Comparison of ENCODE assay signal across 7 mouse cellular contexts in the genomic region with DNA sequence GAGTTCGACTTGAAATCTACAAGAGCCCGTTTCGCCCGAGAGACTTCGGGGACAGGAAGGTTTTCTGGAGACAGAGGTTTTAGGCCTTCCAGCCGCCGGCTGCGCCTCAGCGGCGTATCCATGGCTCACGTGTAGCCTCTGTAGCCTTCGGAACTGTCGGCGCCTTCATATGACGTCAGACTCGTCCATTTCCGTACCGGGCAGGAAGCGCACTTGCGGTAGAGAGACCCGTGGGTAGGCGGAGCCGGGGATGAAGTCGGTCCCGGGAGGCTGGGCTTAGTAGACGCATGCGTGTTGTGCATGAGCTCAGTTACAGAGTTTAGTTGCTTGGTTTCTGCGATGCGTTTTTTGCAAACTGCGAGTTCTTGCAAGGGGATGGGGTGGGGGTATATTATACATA. TPM values are rescaled to one million over a fixed set of nuclear protein-coding genes. Genes with fewer than 3 reads are reported as not detected.
A peak's percentile ranks its signal among the peaks of the same experiment; 100 is the strongest.
DNase-seq lines count a peak whose midpoint lies in the region; ATAC-seq lines count a peak whose summit lies in the region.

A gene (minus strand): TSS at position 155 of the 400 bp plus-strand sequence.

- H3K36me3 ChIP-seq in embryonic facial prominence, embryonic 12.5 days, result peaks cover 22% of the 10 kb centered on the region
- H3K36me3 ChIP-seq in limb, embryonic 11.5 days (ENCODE audit: control insufficient read depth, insufficient read depth, low read length), result peaks cover 10% of the 10 kb centered on the region
- peaks cover 17% of the 10 kb centered on the region for H3K36me3 ChIP-seq in midbrain, embryonic 14.5 days (ENCODE audit: control insufficient read depth, insufficient read depth, low read length)

- H3K9me3 ChIP-seq in embryonic facial prominence, embryonic 12.5 days, result no peaks in the 10 kb centered on the region
- H3K9me3 ChIP-seq in limb, embryonic 11.5 days (ENCODE audit: control insufficient read depth, low read length), result no peaks in the 10 kb centered on the region
- H3K9me3 ChIP-seq in midbrain, embryonic 14.5 days (ENCODE audit: control insufficient read depth, low read length), result no peaks in the 10 kb centered on the region

- H3K4me1 ChIP-seq in embryonic facial prominence, embryonic 12.5 days, result peaks cover 30% of the 10 kb centered on the region
- H3K4me1 ChIP-seq in limb, embryonic 11.5 days (ENCODE audit: control insufficient read depth, insufficient read depth, low read length), result peaks cover 12% of the 10 kb centered on the region
- peaks cover 27% of the 10 kb centered on the region for H3K4me1 ChIP-seq in midbrain, embryonic 14.5 days (ENCODE audit: control insufficient read depth, insufficient read depth, low read length)

- H3K27ac ChIP-seq in embryonic facial prominence, embryonic 12.5 days, result peak within 1 kb of the TSS; percentile 50; the same call in 1 of the 2 replicates
- no peak within 1 kb of the TSS for H3K27ac ChIP-seq in limb, embryonic 11.5 days (replicated peaks; ENCODE audit: low read depth, low read length)
- 0 out of 2 replicates have a peak within 1 kb of the TSS, but pooled peaks have one; percentile 26 for H3K27ac ChIP-seq in midbrain, embryonic 14.5 days (replicated peaks; ENCODE audit: low read depth, low read length)

- peak within 1 kb of the TSS; percentile 87 for H3K4me3 ChIP-seq in embryonic facial prominence, embryonic 12.5 days
- H3K4me3 ChIP-seq in limb, embryonic 11.5 days (ENCODE audit: low read depth, low read length), result peak within 1 kb of the TSS; percentile 71
- H3K4me3 ChIP-seq in midbrain, embryonic 14.5 days (replicated peaks; ENCODE audit: low read depth, low read length), result peak within 1 kb of the TSS; percentile 58

- peak; percentile 92 for ATAC-seq in embryonic facial prominence, embryonic 12.5 days (ENCODE audit: insufficient number of reproducible peaks, insufficient read depth, low FRiP score, low TSS enrichment)
- ATAC-seq in limb, embryonic 11.5 days (ENCODE audit: insufficient number of reproducible peaks, low FRiP score, low TSS enrichment, low read depth), result peak; percentile 97
- ATAC-seq in midbrain, embryonic 14.5 days (ENCODE audit: low FRiP score, low TSS enrichment), result peak; percentile 96

- WGBS in embryonic facial prominence, embryonic 12.5 days, result under 1% methylated on average over 30 of the region's 30 CpGs
- WGBS in limb, embryonic 11.5 days, result under 1% methylated on average over 30 of the region's 30 CpGs
- WGBS in midbrain, embryonic 14.5 days, result under 1% methylated on average over 30 of the region's 30 CpGs

- H3K4me2 ChIP-seq in embryonic facial prominence, embryonic 12.5 days (replicated peaks), result peak within 1 kb of the TSS; percentile 100
- H3K4me2 ChIP-seq in limb, embryonic 11.5 days (ENCODE audit: low read depth, severe bottlenecking), result peak within 1 kb of the TSS; percentile 100
- peak within 1 kb of the TSS; percentile 100 for H3K4me2 ChIP-seq in midbrain, embryonic 14.5 days (ENCODE audit: low read length)

- H3K9ac ChIP-seq in embryonic facial prominence, embryonic 12.5 days, result peak within 1 kb of the TSS; percentile 84
- peak within 1 kb of the TSS; percentile 81 for H3K9ac ChIP-seq in limb, embryonic 11.5 days (ENCODE audit: low read length)
- H3K9ac ChIP-seq in midbrain, embryonic 14.5 days (replicated peaks; ENCODE audit: low read length), result peak within 1 kb of the TSS; percentile 67

- peaks cover 3% of the 10 kb centered on the region; the same call in 1 of the 2 replicates for H3K27me3 ChIP-seq in embryonic facial prominence, embryonic 12.5 days
- no peaks in the 10 kb centered on the region for H3K27me3 ChIP-seq in limb, embryonic 11.5 days (ENCODE audit: control insufficient read depth, insufficient read depth, low read length)
- H3K27me3 ChIP-seq in midbrain, embryonic 14.5 days (ENCODE audit: control insufficient read depth, insufficient read depth, low read length), result no peaks in the 10 kb centered on the region

- DNase-seq in adrenal gland, postnatal 25 days, result peak; percentile 92
- DNase-seq in heart, adult 11 months, result peak; percentile 100
- DNase-seq in kidney, adult 18-20 months, result peak; percentile 96
- peak; percentile 99 for DNase-seq in limb, embryonic 11.5 days (ENCODE audit: low spot score)
- DNase-seq in midbrain, embryonic 14.5 days, result peak; percentile 100
- DNase-seq in spleen, adult 18-20 months, result peak; percentile 89 to 92

RNA-seq across cellular contexts. Expression of the gene that starts here (rescaled TPM):
- 14.5 and 16.7 TPM in 2 replicates for total RNA-seq in adrenal gland, postnatal 25 days (2021)
- polyA plus RNA-seq in embryonic facial prominence, embryonic 12.5 days (2016; fragmentation: Nextera tagmentation; extraction: Ambion mirVana), result 32.3 and 32.8 TPM in 2 replicates
- 30.2 and 32.3 TPM in 2 replicates for polyA plus RNA-seq in limb, embryonic 11.5 days (2014; fragmentation: Nextera tagmentation; extraction: Ambion mirVana)
- polyA plus RNA-seq in midbrain, embryonic 14.5 days (2014; fragmentation: Nextera tagmentation; extraction: Ambion mirVana), result 10.7 and 12.5 TPM in 2 replicates
